In the genomic region with DNA sequence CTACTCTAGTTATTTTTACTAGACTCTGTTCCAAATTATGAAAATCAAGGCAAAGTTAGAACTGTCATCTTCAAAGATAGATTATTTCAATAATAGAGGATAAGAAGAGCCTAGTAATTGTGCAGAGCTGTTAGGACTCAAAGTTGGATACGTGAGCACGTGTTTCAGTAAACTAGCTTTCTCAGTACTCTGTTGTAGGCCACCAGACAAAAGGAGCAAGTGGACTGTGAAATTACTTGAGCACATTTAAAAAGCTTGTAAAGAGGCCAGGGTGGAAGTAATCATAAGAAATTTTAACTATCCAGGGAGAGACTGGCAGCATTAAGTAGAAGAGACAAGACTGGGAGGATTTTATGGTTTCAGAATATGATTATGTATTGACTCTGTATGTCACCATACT, we compare ENCODE assay signal across 27 mouse cellular contexts.
"Had no signal": no experiment of that assay in that cellular context is flagged by ENCODE, and none has a peak within 500 bp of the region (broad histone marks: within the 10 kb centered on the region; RNA-seq: fewer than 3 reads in every experiment).

No protein-coding gene starts in this region.

- H3K4me2 ChIP-seq: heart, embryonic 11.5 days; heart, embryonic 13.5 days; heart, embryonic 15.5 days; hindbrain, embryonic 13.5 days; hindbrain, embryonic 15.5 days; kidney, embryonic 15.5 days; limb, embryonic 12.5 days; liver, embryonic 12.5 days had no signal

- H3K9ac ChIP-seq: heart, embryonic 13.5 days; heart, embryonic 15.5 days; hindbrain, embryonic 13.5 days; hindbrain, embryonic 15.5 days; kidney, embryonic 15.5 days; limb, embryonic 12.5 days; liver, embryonic 12.5 days; liver, embryonic 14.5 days had no signal

- H3K27me3 ChIP-seq: heart, embryonic 13.5 days; heart, embryonic 15.5 days; hindbrain, embryonic 13.5 days; hindbrain, embryonic 15.5 days; kidney, embryonic 15.5 days; limb, embryonic 12.5 days; liver, embryonic 12.5 days had no signal

- H3K4me1 ChIP-seq: heart, embryonic 13.5 days; heart, embryonic 15.5 days; hindbrain, embryonic 13.5 days; hindbrain, embryonic 15.5 days; kidney, embryonic 15.5 days; limb, embryonic 10.5 days; limb, embryonic 12.5 days; liver, embryonic 12.5 days had no signal

- H3K9me3 ChIP-seq: heart, embryonic 13.5 days; heart, embryonic 15.5 days; hindbrain, embryonic 13.5 days; hindbrain, embryonic 15.5 days; kidney, embryonic 15.5 days; limb, embryonic 10.5 days; limb, embryonic 12.5 days; liver, embryonic 12.5 days had no signal

- H3K27ac ChIP-seq: heart, adult 2 months; heart, embryonic 13.5 days; heart, embryonic 15.5 days; hindbrain, embryonic 13.5 days; hindbrain, embryonic 15.5 days; hindbrain, postnatal 0 days; kidney, embryonic 15.5 days; layer of hippocampus, adult 2 months; left cerebral cortex, adult 2 months; limb, embryonic 10.5 days; limb, embryonic 12.5 days; liver, embryonic 12.5 days; liver, embryonic 14.5 days had no signal

- ATAC-seq: hindbrain, postnatal 0 days; intestine, embryonic 16.5 days; liver, embryonic 12.5 days had no signal

- DNase-seq: gastrocnemius, postnatal 14 days; gastrocnemius, postnatal 36 days; heart, adult 11 months; heart, adult 2 months; heart, postnatal 14 days; heart, postnatal 36 days; kidney, adult 11 months; kidney, adult 2 months; kidney, adult 9 months; kidney, postnatal 10 days; kidney, postnatal 25 days; kidney, postnatal 4 days; liver had no signal

- H3K4me3 ChIP-seq: heart, adult 2 months; heart, embryonic 13.5 days; heart, embryonic 15.5 days; hindbrain, embryonic 13.5 days; hindbrain, embryonic 15.5 days; kidney, embryonic 15.5 days; layer of hippocampus, adult 2 months; left cerebral cortex, adult 2 months; limb, embryonic 10.5 days; limb, embryonic 12.5 days; liver, embryonic 12.5 days had no signal

- H3K36me3 ChIP-seq: heart, embryonic 13.5 days; heart, embryonic 15.5 days; hindbrain, embryonic 13.5 days; hindbrain, embryonic 15.5 days; kidney, embryonic 15.5 days; limb, embryonic 10.5 days; limb, embryonic 12.5 days; liver, embryonic 12.5 days had no signal
